Mouse (Mus musculus): ENCODE data around the gene Ccdc189.

GRCm38 (mm10) chr7:127604256-127604655 is 15.9 kb upstream of the Ccdc189 start:
- TF ChIP-seq POLR2A (IDR thresholded peaks at IDR 0.05; ENCODE audit: insufficient read depth, low read length) (no peak), EP300 (IDR thresholded peaks at IDR 0.05; ENCODE audit: insufficient read depth, low read depth, low read length) (no peak)

All from ES-Bruce4 (cell line).